Mouse (Mus musculus): ENCODE results near the gene Olfr557. TPM values are rescaled to one million over a fixed set of nuclear protein-coding genes. Genes with fewer than 3 reads are reported as not detected.
A peak's percentile ranks its signal among the peaks of the same experiment; 100 is the strongest.

Gene Olfr557
- total and polyA plus RNA-seq, 3 experiments: not detected

GRCm38 (mm10) chr7:102686944-102687501 lies 8.7 kb upstream of the Olfr557 start, which contains the start of gene Trim68:
TSS of gene Trim68 (minus strand) at chr7:102687327.
- H3K36me3 ChIP-seq (ENCODE audit: control insufficient read depth, insufficient read depth, low read length): peaks cover 4% of the 10 kb centered on the region; the same call in 1 of the 2 replicates
- H3K79me2 ChIP-seq (replicated peaks; ENCODE audit: control insufficient read depth, insufficient read depth, low read length): no peaks in the 10 kb centered on the region
- under 1% methylated on average over 40 of the region's 40 CpGs for WGBS
- no peaks in the 10 kb centered on the region for H3K4me1 ChIP-seq (ENCODE audit: control insufficient read depth, insufficient read depth, low read length)
- intact Hi-C loops (cut with DNase I): loop anchor here (5.0 kb wide), 1 partner anchor 125 kb away; no protein-coding TSS in a partner anchor
- H3K27me3 ChIP-seq (ENCODE audit: control insufficient read depth, insufficient read depth, low read length): no peaks in the 10 kb centered on the region
- peak within 1 kb of the TSS; percentile 84 for H3K27ac ChIP-seq
- H3K9ac ChIP-seq (ENCODE audit: low read depth, low read length): peak within 1 kb of the TSS; percentile 80
- TF ChIP-seq EP300 (IDR thresholded peaks at IDR 0.05; ENCODE audit: insufficient read depth, low read depth, low read length): no peak
- peak; percentile 64 for TF ChIP-seq POLR2A (IDR thresholded peaks at IDR 0.05; ENCODE audit: insufficient read depth, low read depth, low read length)
- peak within 1 kb of the TSS; percentile 63 for H3K4me3 ChIP-seq
- peak; percentile 89 to 94 for DNase-seq

GRCm38 (mm10) chr7:102698461-102698860 lies 2.8 kb downstream of the Olfr557 start:
- H3K36me3 ChIP-seq (ENCODE audit: control insufficient read depth, insufficient read depth, low read length): no peaks in the 10 kb centered on the region
- DNase-seq: no peak
- WGBS: 87% methylated on average over 7 of the region's 7 CpGs
- no peak overlapping the region for H3K4me3 ChIP-seq
- no peaks in the 10 kb centered on the region for H3K4me1 ChIP-seq (ENCODE audit: control insufficient read depth, insufficient read depth, low read length)
- intact Hi-C loops (cut with DNase I): no loop called here
- H3K79me2 ChIP-seq (replicated peaks; ENCODE audit: control insufficient read depth, insufficient read depth, low read length): no peaks in the 10 kb centered on the region
- no peak overlapping the region for H3K27ac ChIP-seq
- no peaks in the 10 kb centered on the region; the same call in 1 of the 2 replicates for H3K27me3 ChIP-seq (ENCODE audit: control insufficient read depth, insufficient read depth, low read length)
- no peak overlapping the region for H3K9ac ChIP-seq (ENCODE audit: low read depth, low read length)
- TF ChIP-seq CTCF (IDR thresholded peaks at IDR 0.05) (no peak), POLR2A (IDR thresholded peaks at IDR 0.05; ENCODE audit: insufficient read depth, low read depth, low read length) (no peak), EP300 (IDR thresholded peaks at IDR 0.05; ENCODE audit: insufficient read depth, low read depth, low read length) (no peak)

- no peak within 1 kb of the TSS for H3K27ac ChIP-seq
- no peak within 1 kb of the TSS for H3K4me3 ChIP-seq
- TF ChIP-seq POLR2A (IDR thresholded peaks at IDR 0.05; ENCODE audit: insufficient read depth, low read depth, low read length) (no peak), CTCF (IDR thresholded peaks at IDR 0.05) (no peak), EP300 (IDR thresholded peaks at IDR 0.05; ENCODE audit: insufficient read depth, low read depth, low read length) (no peak)
These were observed 6.2 kb downstream of the Olfr557 start, which contains the start of gene Olfr558 for GRCm38 (mm10) chr7:102701915-102702314. TSS of gene Olfr558 (plus strand) at chr7:102702215.

GRCm38 (mm10) chr7:102718970-102719369 lies 23.3 kb downstream of the Olfr557 start, which contains the start of gene Olfr33:
TSS of gene Olfr33 (minus strand) at chr7:102719070.
- 30% methylated on average over 1 of the region's 1 CpGs for WGBS
- Histone ChIP-seq H3K9ac (ENCODE audit: low read depth, low read length) (no peak within 1 kb of the TSS), H3K27ac (no peak within 1 kb of the TSS), H3K4me3 (no peak within 1 kb of the TSS), H3K27me3 (ENCODE audit: control insufficient read depth, insufficient read depth, low read length) (no peaks in the 10 kb centered on the region), H3K79me2 (replicated peaks; ENCODE audit: control insufficient read depth, insufficient read depth, low read length) (no peaks in the 10 kb centered on the region), H3K36me3 (ENCODE audit: control insufficient read depth, insufficient read depth, low read length) (no peaks in the 10 kb centered on the region), H3K4me1 (ENCODE audit: control insufficient read depth, insufficient read depth, low read length) (no peaks in the 10 kb centered on the region)
- TF ChIP-seq EP300 (IDR thresholded peaks at IDR 0.05; ENCODE audit: insufficient read depth, low read depth, low read length) (no peak), CTCF (IDR thresholded peaks at IDR 0.05) (no peak), POLR2A (IDR thresholded peaks at IDR 0.05; ENCODE audit: insufficient read depth, low read depth, low read length) (no peak)
- DNase-seq: no peak
- intact Hi-C loops (cut with DNase I): no loop called here

More at GRCm38 (mm10) chr7:102701915-102702314, 6.2 kb downstream of the Olfr557 start, which contains the start of gene Olfr558:
- intact Hi-C loops (cut with DNase I): no loop called here
- DNase-seq: no peak
- Histone ChIP-seq H3K4me1 (ENCODE audit: control insufficient read depth, insufficient read depth, low read length) (no peaks in the 10 kb centered on the region), H3K79me2 (replicated peaks; ENCODE audit: control insufficient read depth, insufficient read depth, low read length) (no peaks in the 10 kb centered on the region), H3K27me3 (ENCODE audit: control insufficient read depth, insufficient read depth, low read length) (no peaks in the 10 kb centered on the region), H3K9ac (ENCODE audit: low read depth, low read length) (no peak within 1 kb of the TSS), H3K36me3 (ENCODE audit: control insufficient read depth, insufficient read depth, low read length) (no peaks in the 10 kb centered on the region)

- Histone ChIP-seq H3K4me3 (no peak within 1 kb of the TSS), H3K9ac (ENCODE audit: low read depth, low read length) (no peak within 1 kb of the TSS), H3K79me2 (replicated peaks; ENCODE audit: control insufficient read depth, insufficient read depth, low read length) (no peaks in the 10 kb centered on the region), H3K27me3 (ENCODE audit: control insufficient read depth, insufficient read depth, low read length) (no peaks in the 10 kb centered on the region), H3K36me3 (ENCODE audit: control insufficient read depth, insufficient read depth, low read length) (no peaks in the 10 kb centered on the region), H3K27ac (no peak within 1 kb of the TSS), H3K4me1 (ENCODE audit: control insufficient read depth, insufficient read depth, low read length) (no peaks in the 10 kb centered on the region)
- DNase-seq: no peak
- intact Hi-C loops (cut with DNase I): no loop called here
- TF ChIP-seq EP300 (IDR thresholded peaks at IDR 0.05; ENCODE audit: insufficient read depth, low read depth, low read length) (no peak), POLR2A (IDR thresholded peaks at IDR 0.05; ENCODE audit: insufficient read depth, low read depth, low read length) (no peak), CTCF (IDR thresholded peaks at IDR 0.05) (no peak)
These were observed 31.7 kb downstream of the Olfr557 start, which contains the start of gene Olfr559 for GRCm38 (mm10) chr7:102727391-102727790. TSS of gene Olfr559 (minus strand) at chr7:102727491.

- intact Hi-C loops (cut with DNase I): no loop called here
- TF ChIP-seq POLR2A (IDR thresholded peaks at IDR 0.05; ENCODE audit: insufficient read depth, low read depth, low read length): no peak
- no peak for TF ChIP-seq CTCF (IDR thresholded peaks at IDR 0.05)
- TF ChIP-seq EP300 (IDR thresholded peaks at IDR 0.05; ENCODE audit: insufficient read depth, low read depth, low read length): no peak
- Histone ChIP-seq H3K79me2 (replicated peaks; ENCODE audit: control insufficient read depth, insufficient read depth, low read length) (no peaks in the 10 kb centered on the region), H3K4me3 (no peak overlapping the region), H3K4me1 (ENCODE audit: control insufficient read depth, insufficient read depth, low read length) (no peaks in the 10 kb centered on the region), H3K36me3 (ENCODE audit: control insufficient read depth, insufficient read depth, low read length) (no peaks in the 10 kb centered on the region), H3K9ac (ENCODE audit: low read depth, low read length) (no peak overlapping the region), H3K27me3 (ENCODE audit: control insufficient read depth, insufficient read depth, low read length) (no peaks in the 10 kb centered on the region), H3K27ac (no peak overlapping the region)
- WGBS: 48% methylated on average over 1 of the region's 1 CpGs
- DNase-seq: no peak
These were observed 38.1 kb downstream of the Olfr557 start for GRCm38 (mm10) chr7:102733793-102734192.

Data from heart, adult 2 months (tissue).